Mouse (Mus musculus) E14TG2a.4 (cell line): ENCODE measurements around the gene Ing4.
"Not testable (repeated sequence)": the region's sequence is repeated elsewhere in the genome, so short reads cannot be mapped to it uniquely, and the experiment has no call there.

ENCODE experiments used
- CTCF ChIP-seq: conservative IDR thresholded peaks from 2 replicates; pipeline ENCODE4 v1.5.1; 2014; ENCODE audit warnings: low read length
- NANOG ChIP-seq: IDR thresholded peaks from 2 replicates; pipeline ENCODE4 v1.6.1; 2014; ENCODE audit warnings: borderline replicate concordance, low read length, mixed read lengths
- POU5F1 ChIP-seq: IDR thresholded peaks from 2 replicates; pipeline ENCODE4 v1.6.1; 2014; ENCODE audit warnings: low read length, borderline replicate concordance

DNA sequence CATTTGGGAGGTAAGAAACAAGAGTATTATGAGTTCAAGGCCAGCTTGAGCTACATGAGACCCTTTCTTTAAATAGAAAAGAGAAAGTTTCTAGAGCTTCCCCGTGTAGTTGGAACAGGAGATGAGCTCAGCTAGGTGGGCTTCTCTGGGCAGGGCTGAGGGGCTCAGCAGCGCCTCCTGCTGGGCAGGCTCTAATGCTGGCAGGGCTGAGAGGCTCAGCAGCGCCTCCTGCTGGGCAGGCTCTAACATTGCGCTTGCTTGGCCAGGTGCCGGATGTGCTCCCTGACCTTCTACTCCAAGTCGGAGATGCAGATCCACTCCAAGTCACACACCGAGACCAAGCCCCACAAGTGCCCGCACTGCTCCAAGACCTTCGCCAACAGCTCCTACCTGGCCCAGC lies 9.0 kb upstream of the Ing4 start:
- peak; percentile 96 for TF ChIP-seq CTCF
- not testable (repeated sequence) for TF ChIP-seq NANOG, POU5F1
